Mouse (Mus musculus) gastrocnemius, postnatal 14 days (tissue): ENCODE data around the gene March6. TPM values are rescaled to one million over a fixed set of nuclear protein-coding genes. Genes with fewer than 3 reads are reported as not detected.

Experiments used
- DNase-seq: peaks from one replicate; pipeline ENCODE4 v3.0.0; 2021; ENCODE audit warnings: mixed read lengths
- intact Hi-C: fragments of 180-260 bp; cut with DNase I; formaldehyde crosslinking; loops from one replicate; pipeline ENCODE4 v1.15.1; 2025; ENCODE audit warnings: low total_unique reads
- total RNA-seq, 2 experiments: library from RNA; stranded (reverse); gene quantifications; 2 replicates each; pipeline ENCODE4 v1.2.3; 2021

Gene March6
- total RNA-seq, 2 experiments from 2014 or later = 71.2 to 77.3 TPM

- DNase-seq = no peak
- intact Hi-C loops = no loop called here
These were observed 4.4 kb downstream of the March6 start for GRCm38 (mm10) chr15:31526463-31526862.

GRCm38 (mm10) chr15:31519000-31519399 is 11.9 kb downstream of the March6 start:
- DNase-seq = no peak
- intact Hi-C loops = no loop called here

- intact Hi-C loops = no loop called here
These were observed 12.5 kb downstream of the March6 start for GRCm38 (mm10) chr15:31518371-31518770.

GRCm38 (mm10) chr15:31517186-31517585 is 13.7 kb downstream of the March6 start:
- DNase-seq = no peak
- intact Hi-C loops = no loop called here

More at GRCm38 (mm10) chr15:31518371-31518770, 12.5 kb downstream of the March6 start:
- DNase-seq = no peak

GRCm38 (mm10) chr15:31511795-31512194 is 19.1 kb downstream of the March6 start:
- no peak for DNase-seq
- intact Hi-C loops = loop anchor here (5.0 kb wide), 1 partner anchor 76 kb away; no protein-coding TSS in a partner anchor

GRCm38 (mm10) chr15:31511406-31511771 is 19.5 kb downstream of the March6 start:
- no peak for DNase-seq
- intact Hi-C loops = loop anchor here (5.0 kb wide), 1 partner anchor 76 kb away; no protein-coding TSS in a partner anchor

- no peak for DNase-seq
- intact Hi-C loops = loop anchor here (5.0 kb wide), 1 partner anchor 77 kb away; no protein-coding TSS in a partner anchor
These were observed 20.1 kb downstream of the March6 start for GRCm38 (mm10) chr15:31510477-31511405.

GRCm38 (mm10) chr15:31505082-31505481 is 25.8 kb downstream of the March6 start:
- intact Hi-C loops = no loop called here
- DNase-seq = no peak

- intact Hi-C loops = no loop called here
- DNase-seq = no peak
These were observed 27.4 kb downstream of the March6 start for GRCm38 (mm10) chr15:31503447-31503846.

- no peak for DNase-seq
These were observed 27.9 kb downstream of the March6 start for GRCm38 (mm10) chr15:31502996-31503395.

GRCm38 (mm10) chr15:31502313-31502712 is 28.5 kb downstream of the March6 start:
- intact Hi-C loops = no loop called here
- no peak for DNase-seq

More at GRCm38 (mm10) chr15:31502996-31503395, 27.9 kb downstream of the March6 start:
- intact Hi-C loops = no loop called here

GRCm38 (mm10) chr15:31494803-31495202 is 36.0 kb downstream of the March6 start:
- intact Hi-C loops = no loop called here
- DNase-seq = no peak

- DNase-seq = no peak
- intact Hi-C loops = no loop called here
These were observed 36.5 kb downstream of the March6 start for GRCm38 (mm10) chr15:31494310-31494709.

- no peak for DNase-seq
- intact Hi-C loops = no loop called here
These were observed 43.4 kb downstream of the March6 start for GRCm38 (mm10) chr15:31487407-31487806.

GRCm38 (mm10) chr15:31476678-31477077 is 54.2 kb downstream of the March6 start:
- intact Hi-C loops = no loop called here
- no peak for DNase-seq

GRCm38 (mm10) chr15:31472645-31473574 is 57.9 kb downstream of the March6 start:
- intact Hi-C loops = no loop called here
- DNase-seq = no peak

GRCm38 (mm10) chr15:31471529-31471928 is 59.3 kb downstream of the March6 start:
- no peak for DNase-seq
- intact Hi-C loops = no loop called here

- intact Hi-C loops = no loop called here
- DNase-seq = no peak
These were observed 61.4 kb downstream of the March6 start for GRCm38 (mm10) chr15:31469497-31469896.

- intact Hi-C loops = no loop called here
- no peak for DNase-seq
These were observed 62.0 kb downstream of the March6 start for GRCm38 (mm10) chr15:31468806-31469205.

GRCm38 (mm10) chr15:31466749-31467148 is 64.1 kb downstream of the March6 start:
- intact Hi-C loops = no loop called here
- no peak for DNase-seq
